Comparison of ENCODE assay signal across 9 mouse cellular contexts in genomic region chr17:70527101-70527500, GRCm38 (mm10).
DNase-seq lines count a peak whose midpoint lies in the region; ATAC-seq lines count a peak whose summit lies in the region.
"Had no signal": no experiment of that assay in that cellular context is flagged by ENCODE, and none has a peak within 500 bp of the region (broad histone marks: within the 10 kb centered on the region; RNA-seq: fewer than 3 reads in every experiment).

No protein-coding gene starts in this region.

- whole genome bisulfite sequencing in embryonic facial prominence, embryonic 11.5 days = 32% methylated on average over 9 of the region's 9 CpGs

- no peak overlapping the region for H3K27ac ChIP-seq in embryonic facial prominence, embryonic 11.5 days (replicated peaks; ENCODE audit: low read depth, low read length)
- H3K27ac ChIP-seq: neural tube, embryonic 13.5 days had no signal

- H3K4me1 ChIP-seq in embryonic facial prominence, embryonic 11.5 days (ENCODE audit: control insufficient read depth, insufficient read depth, low read length) = no peaks in the 10 kb centered on the region
- H3K4me1 ChIP-seq: neural tube, embryonic 13.5 days had no signal

- no peaks in the 10 kb centered on the region for H3K9me3 ChIP-seq in embryonic facial prominence, embryonic 11.5 days (replicated peaks; ENCODE audit: control insufficient read depth, low read length)
- H3K9me3 ChIP-seq: neural tube, embryonic 13.5 days had no signal

- H3K9ac ChIP-seq in embryonic facial prominence, embryonic 11.5 days (replicated peaks; ENCODE audit: low read length) = no peak overlapping the region
- H3K9ac ChIP-seq: neural tube, embryonic 13.5 days had no signal

- no peak overlapping the region for H3K4me3 ChIP-seq in embryonic facial prominence, embryonic 11.5 days (ENCODE audit: low read depth, low read length)
- H3K4me3 ChIP-seq: neural tube, embryonic 13.5 days had no signal

- ATAC-seq in embryonic facial prominence, embryonic 11.5 days (replicated peaks; ENCODE audit: insufficient number of reproducible peaks, low FRiP score, low TSS enrichment, low read depth) = no peak

- H3K4me2 ChIP-seq in embryonic facial prominence, embryonic 11.5 days (ENCODE audit: low read depth, low read length) = no peak overlapping the region
- H3K4me2 ChIP-seq: neural tube, embryonic 13.5 days had no signal

- H3K36me3 ChIP-seq in embryonic facial prominence, embryonic 11.5 days (replicated peaks; ENCODE audit: control insufficient read depth, insufficient read depth, low read depth, low read length) = no peaks in the 10 kb centered on the region
- H3K36me3 ChIP-seq: neural tube, embryonic 13.5 days had no signal

- DNase-seq in adrenal gland, adult 2 months = peak; percentile 29
- DNase-seq in adrenal gland, postnatal 4 days (ENCODE audit: low spot score in 2 of 2) = no peak
- peak; percentile 5 for DNase-seq in thymus, postnatal 25 days
- DNase-seq in thymus, adult 18-20 months = no peak
- peak; percentile 78 for DNase-seq in embryonic facial prominence, embryonic 11.5 days (ENCODE audit: low spot score)
- peak; percentile 20 for DNase-seq in kidney, adult 9 months
- DNase-seq in lung, postnatal 10 days = peak; percentile 42
- no peak for DNase-seq in thymus, postnatal 0 days (ENCODE audit: low spot score)

- H3K27me3 ChIP-seq in embryonic facial prominence, embryonic 11.5 days (ENCODE audit: control insufficient read depth, insufficient read depth, low read length) = no peaks in the 10 kb centered on the region
- H3K27me3 ChIP-seq: neural tube, embryonic 13.5 days had no signal

Comparison
In these comparisons a context has a peak if more than half of its experiments do, and no peak if none do; other contexts are left out.
1. DNase-seq: peak in adrenal gland, adult 2 months (single experiment), thymus, postnatal 25 days (single experiment), embryonic facial prominence, embryonic 11.5 days (single experiment), kidney, adult 9 months (single experiment) and lung, postnatal 10 days (single experiment); none in adrenal gland, postnatal 4 days (0 of 2), thymus, adult 18-20 months (0 of 2) and thymus, postnatal 0 days (single experiment).